13 mouse cellular contexts compared by ENCODE assay signal in genomic region chr14:79262677-79263076, GRCm38 (mm10). TPM values are rescaled to one million over a fixed set of nuclear protein-coding genes. Genes with fewer than 3 reads are reported as not detected.
DNase-seq lines count a peak whose midpoint lies in the region; ATAC-seq and TF ChIP-seq lines count a peak whose summit lies in the region.
"Had no signal": no experiment of that assay in that cellular context is flagged by ENCODE, and none has a peak within 500 bp of the region (broad histone marks: within the 10 kb centered on the region; RNA-seq: fewer than 3 reads in every experiment).

No protein-coding gene starts in this region.

- H3K4me2 ChIP-seq in hindbrain, postnatal 0 days (ENCODE audit: low read depth, low read length) = no peak overlapping the region
- no peak overlapping the region for H3K4me2 ChIP-seq in hindbrain, embryonic 13.5 days
- no peak overlapping the region for H3K4me2 ChIP-seq in intestine, embryonic 15.5 days (replicated peaks)
- H3K4me2 ChIP-seq: heart, embryonic 12.5 days; kidney, embryonic 15.5 days; midbrain, embryonic 12.5 days had no signal

- no peaks in the 10 kb centered on the region for H3K9me3 ChIP-seq in hindbrain, postnatal 0 days (ENCODE audit: low read length)
- no peaks in the 10 kb centered on the region for H3K9me3 ChIP-seq in hindbrain, embryonic 13.5 days
- H3K9me3 ChIP-seq in intestine, embryonic 15.5 days = no peaks in the 10 kb centered on the region
- H3K9me3 ChIP-seq: heart, embryonic 12.5 days; kidney, embryonic 15.5 days; midbrain, embryonic 12.5 days had no signal

- TF ChIP-seq CTCF in hindbrain, postnatal 0 days (IDR thresholded peaks at IDR 0.05; ENCODE audit: low read depth) = 0 out of 2 replicates have a peak, but pooled peaks have one; percentile 11

- H3K4me1 ChIP-seq in hindbrain, postnatal 0 days (ENCODE audit: insufficient read depth, low read length) = no peaks in the 10 kb centered on the region
- H3K4me1 ChIP-seq in hindbrain, embryonic 13.5 days (replicated peaks) = no peaks in the 10 kb centered on the region
- 0 out of 2 replicates have a peak, but pooled peaks cover 3% of the 10 kb centered on the region for H3K4me1 ChIP-seq in intestine, embryonic 15.5 days (replicated peaks)
- H3K4me1 ChIP-seq: heart, embryonic 12.5 days; kidney, embryonic 15.5 days; midbrain, embryonic 12.5 days had no signal

- no peaks in the 10 kb centered on the region for H3K36me3 ChIP-seq in hindbrain, postnatal 0 days (ENCODE audit: insufficient read depth, low read length)
- H3K36me3 ChIP-seq in hindbrain, embryonic 13.5 days = no peaks in the 10 kb centered on the region
- H3K36me3 ChIP-seq in intestine, embryonic 15.5 days = no peaks in the 10 kb centered on the region
- H3K36me3 ChIP-seq: heart, embryonic 12.5 days; kidney, embryonic 15.5 days; midbrain, embryonic 12.5 days had no signal

- H3K9ac ChIP-seq in hindbrain, postnatal 0 days (replicated peaks; ENCODE audit: low read length) = no peak overlapping the region
- H3K9ac ChIP-seq in hindbrain, embryonic 13.5 days = no peak overlapping the region
- no peak overlapping the region for H3K9ac ChIP-seq in intestine, embryonic 15.5 days
- H3K9ac ChIP-seq: heart, embryonic 12.5 days; kidney, embryonic 15.5 days; midbrain, embryonic 12.5 days had no signal

- peak; percentile 77 for DNase-seq in hindbrain, postnatal 0 days (ENCODE audit: low spot score)
- DNase-seq in adrenal gland, postnatal 25 days = peak; percentile 68
- peak; percentile 35 to 69 for DNase-seq in cerebellum, postnatal 4 days (ENCODE audit: low spot score in 2 of 2)
- DNase-seq in left cerebral cortex, postnatal 14 days (ENCODE audit: low spot score in 2 of 2) = peak; percentile 31 to 46
- DNase-seq in embryo, embryonic 11 days = no peak
- DNase-seq: thymus, adult 2 months had no signal

- WGBS in hindbrain, postnatal 0 days = 60% methylated on average over 4 of the region's 4 CpGs
- 85% methylated on average over 4 of the region's 4 CpGs for WGBS in hindbrain, embryonic 13.5 days
- WGBS in intestine, embryonic 15.5 days = 90% methylated on average over 4 of the region's 4 CpGs

- intact Hi-C loops in left cerebral cortex, postnatal 14 days (cut with DNase I) = no loop called here

- H3K27ac ChIP-seq in hindbrain, postnatal 0 days = no peak overlapping the region
- H3K27ac ChIP-seq in hindbrain, embryonic 13.5 days = no peak overlapping the region
- H3K27ac ChIP-seq in intestine, embryonic 15.5 days = no peak overlapping the region
- H3K27ac ChIP-seq: kidney, embryonic 15.5 days; midbrain, embryonic 12.5 days had no signal

- no peaks in the 10 kb centered on the region for H3K27me3 ChIP-seq in hindbrain, postnatal 0 days (ENCODE audit: insufficient read depth, low read length)
- H3K27me3 ChIP-seq in hindbrain, embryonic 13.5 days = no peaks in the 10 kb centered on the region
- H3K27me3 ChIP-seq in intestine, embryonic 15.5 days (replicated peaks) = no peaks in the 10 kb centered on the region
- H3K27me3 ChIP-seq: kidney, embryonic 15.5 days; midbrain, embryonic 12.5 days had no signal

- H3K4me3 ChIP-seq in hindbrain, postnatal 0 days (ENCODE audit: low read length) = no peak overlapping the region
- no peak overlapping the region for H3K4me3 ChIP-seq in hindbrain, embryonic 13.5 days
- no peak overlapping the region for H3K4me3 ChIP-seq in intestine, embryonic 15.5 days (replicated peaks)
- H3K4me3 ChIP-seq: heart, embryonic 12.5 days; kidney, embryonic 15.5 days; midbrain, embryonic 12.5 days had no signal

- peak; percentile 74; the same call in 1 of the 2 replicates for ATAC-seq in hindbrain, postnatal 0 days
- no peak for ATAC-seq in hindbrain, embryonic 13.5 days (ENCODE audit: low FRiP score)
- no peak for ATAC-seq in intestine, embryonic 15.5 days
- ATAC-seq in megakaryocyte-erythroid progenitor cell, adult 5-6 weeks (replicated peaks; ENCODE audit: low FRiP score, low TSS enrichment, poor library complexity, severe bottlenecking) = no peak

RNA-seq across cellular contexts. Expression of gene Zfp957, which starts 15.5 kb away (rescaled TPM):
- total RNA-seq in hindbrain, postnatal 0 days (2014; rRNA removed) = not detected in 2 replicates
- not detected in 2 replicates for polyA plus RNA-seq in hindbrain, postnatal 0 days (2015; fragmentation: Nextera tagmentation; extraction: Ambion mirVana)
- not detected in 2 replicates for polyA plus RNA-seq in hindbrain, embryonic 13.5 days (2015; fragmentation: Nextera tagmentation; extraction: Ambion mirVana)
- total RNA-seq in adrenal gland, postnatal 25 days (2021) = not detected in 2 replicates
- total RNA-seq in left cerebral cortex, postnatal 14 days (2021) = not detected
- polyA plus RNA-seq in intestine, embryonic 15.5 days (2015; fragmentation: Nextera tagmentation; extraction: Ambion mirVana) = not detected in 2 replicates
- not detected in 2 replicates for total RNA-seq in megakaryocyte-erythroid progenitor cell, adult 5-6 weeks (2014; fragmentation: Nextera tagmentation)
- total RNA-seq in megakaryocyte-erythroid progenitor cell, adult 5-6 weeks (2017) = not detected in 2 replicates
- total RNA-seq: liver, adult 2 months had no signal
- polyA plus RNA-seq: heart, embryonic 12.5 days; liver, adult 2 months; midbrain, embryonic 12.5 days; thymus, adult 2 months had no signal

RNA-seq across cellular contexts. Expression of gene Rgcc, which starts 38.8 kb away (rescaled TPM):
- 68.6 and 74.4 TPM in 2 replicates for total RNA-seq in hindbrain, postnatal 0 days (2014; rRNA removed)
- polyA plus RNA-seq in hindbrain, postnatal 0 days (2015; fragmentation: Nextera tagmentation; extraction: Ambion mirVana) = 43.3 and 55.1 TPM in 2 replicates
- polyA plus RNA-seq in hindbrain, embryonic 13.5 days (2015; fragmentation: Nextera tagmentation; extraction: Ambion mirVana) = 29.4 and 38.8 TPM in 2 replicates
- total RNA-seq in adrenal gland, postnatal 25 days (2021) = 92.6 and 100 TPM in 2 replicates
- 10 to 100 TPM; 42.7 to 43.2 TPM for total RNA-seq in left cerebral cortex, postnatal 14 days (2021)
- 44.4 and 45.9 TPM in 2 replicates for polyA plus RNA-seq in intestine, embryonic 15.5 days (2015; fragmentation: Nextera tagmentation; extraction: Ambion mirVana)
- total RNA-seq in megakaryocyte-erythroid progenitor cell, adult 5-6 weeks (2014; fragmentation: Nextera tagmentation) = 35.8 and 39.4 TPM in 2 replicates
- 18.5 and 30.4 TPM in 2 replicates for total RNA-seq in megakaryocyte-erythroid progenitor cell, adult 5-6 weeks (2017)
